Mouse (Mus musculus) stomach, embryonic 14.5 days (tissue): ENCODE data around the gene Myh8. TPM values are rescaled to one million over a fixed set of nuclear protein-coding genes. Genes with fewer than 3 reads are reported as not detected.

Source experiments
- ATAC-seq: fragments of 200-750 bp; cut with Nextera tagmentation; 2 replicates; pipeline ENCODE4 v1.8.0; 2017; ENCODE audit warnings: low read depth, moderate TSS enrichment; ENCODE audit not compliant: insufficient number of reproducible peaks, insufficient read depth, low FRiP score
- H3K27ac ChIP-seq: fragments of 300-500 bp; sonication (generic); 2 replicates; pipeline ENCODE4 v1.5.1; 2014; ENCODE audit warnings: mild to moderate bottlenecking, low read length, moderate library complexity, mixed read lengths
- H3K27me3 ChIP-seq: fragments of 300-500 bp; sonication (generic); 2 replicates; pipeline ENCODE4 v1.6.1; 2014; ENCODE audit warnings: low read length, control low read depth, mixed read lengths; ENCODE audit not compliant: control insufficient read depth, insufficient read depth
- H3K36me3 ChIP-seq: fragments of 300-500 bp; sonication (generic); 2 replicates; pipeline ENCODE4 v1.6.1; 2014; ENCODE audit warnings: mild to moderate bottlenecking, control low read depth, low read length, moderate library complexity, mixed read lengths; ENCODE audit not compliant: control insufficient read depth, insufficient read depth
- H3K4me1 ChIP-seq: fragments of 300-500 bp; sonication (generic); 2 replicates; pipeline ENCODE4 v1.6.1; 2014; ENCODE audit warnings: low read length, control low read depth, mixed read lengths; ENCODE audit not compliant: control insufficient read depth, insufficient read depth
- H3K4me2 ChIP-seq: fragments of 300-500 bp; sonication (generic); replicated peaks from 2 replicates; pipeline ENCODE4 v1.6.1; 2014; ENCODE audit warnings: low read depth, low read length, control low read depth
- H3K4me3 ChIP-seq: fragments of 300-500 bp; sonication (generic); 2 replicates; pipeline ENCODE4 v1.5.1; 2014; ENCODE audit warnings: low read depth, low read length, control low read depth
- H3K9ac ChIP-seq: fragments of 300-500 bp; sonication (generic); replicated peaks from 2 replicates; pipeline ENCODE4 v1.6.1; 2014; ENCODE audit warnings: low read depth, mild to moderate bottlenecking, control low read depth, low read length, moderate library complexity, mixed read lengths
- H3K9me3 ChIP-seq: fragments of 300-500 bp; sonication (generic); 2 replicates; pipeline ENCODE4 v1.6.1; 2016; ENCODE audit warnings: low read depth, low read length, control low read depth; ENCODE audit not compliant: control insufficient read depth
- WGBS: fragments of 180-500 bp; shearing (Covaris S2); extraction: QIAGEN DNeasy Blood & Tissue Kit; methylation state at CpG from one replicate; pipeline ENCODE4 v1.1.7; 2014; 5-methylcytosine and 5-hydroxymethylcytosine counted together
- polyA plus RNA-seq: library from polyadenylated mRNA; unstranded; fragments of >200 nt; fragmentation: Nextera tagmentation; extraction: Ambion mirVana; gene quantifications from 2 replicates; pipeline ENCODE4 v1.2.1, GENCODE M21; 2014

The Myh8 gene
- polyA plus RNA-seq, 1 experiment from 2014 or later, result 0.38 TPM

- ATAC-seq, result no peak
- WGBS, result 85% methylated on average over 4 of the region's 4 CpGs
Observed at GRCm38 (mm10) chr11:67253691-67254090, 23.2 kb upstream of the Myh8 start.

GRCm38 (mm10) chr11:67257048-67257447 lies 19.9 kb upstream of the Myh8 start:
- H3K4me1 ChIP-seq, result no peaks in the 10 kb centered on the region
- H3K9ac ChIP-seq, result no peak overlapping the region
- no peak for ATAC-seq
- H3K4me3 ChIP-seq, result no peak overlapping the region
- H3K9me3 ChIP-seq, result no peaks in the 10 kb centered on the region
- WGBS, result 83% methylated on average over 7 of the region's 7 CpGs
- no peaks in the 10 kb centered on the region for H3K27me3 ChIP-seq
- H3K36me3 ChIP-seq, result no peaks in the 10 kb centered on the region
- no peak overlapping the region for H3K27ac ChIP-seq
- H3K4me2 ChIP-seq, result no peak overlapping the region

More at GRCm38 (mm10) chr11:67253691-67254090, 23.2 kb upstream of the Myh8 start:
- no peaks in the 10 kb centered on the region for H3K9me3 ChIP-seq
- H3K36me3 ChIP-seq, result no peaks in the 10 kb centered on the region
- H3K4me2 ChIP-seq, result no peak overlapping the region
- H3K27me3 ChIP-seq, result no peaks in the 10 kb centered on the region
- H3K27ac ChIP-seq, result no peak overlapping the region
- H3K4me1 ChIP-seq, result no peaks in the 10 kb centered on the region
- H3K9ac ChIP-seq, result no peak overlapping the region
- H3K4me3 ChIP-seq, result no peak overlapping the region

GRCm38 (mm10) chr11:67260956-67261355 lies 16.0 kb upstream of the Myh8 start:
- H3K4me2 ChIP-seq, result no peak overlapping the region
- no peaks in the 10 kb centered on the region for H3K9me3 ChIP-seq
- H3K4me1 ChIP-seq, result no peaks in the 10 kb centered on the region
- H3K27ac ChIP-seq, result no peak overlapping the region
- whole genome bisulfite sequencing, result 85% methylated on average over 6 of the region's 6 CpGs
- H3K36me3 ChIP-seq, result no peaks in the 10 kb centered on the region
- H3K4me3 ChIP-seq, result no peak overlapping the region
- no peak for ATAC-seq
- no peak overlapping the region for H3K9ac ChIP-seq
- H3K27me3 ChIP-seq, result no peaks in the 10 kb centered on the region

DNA sequence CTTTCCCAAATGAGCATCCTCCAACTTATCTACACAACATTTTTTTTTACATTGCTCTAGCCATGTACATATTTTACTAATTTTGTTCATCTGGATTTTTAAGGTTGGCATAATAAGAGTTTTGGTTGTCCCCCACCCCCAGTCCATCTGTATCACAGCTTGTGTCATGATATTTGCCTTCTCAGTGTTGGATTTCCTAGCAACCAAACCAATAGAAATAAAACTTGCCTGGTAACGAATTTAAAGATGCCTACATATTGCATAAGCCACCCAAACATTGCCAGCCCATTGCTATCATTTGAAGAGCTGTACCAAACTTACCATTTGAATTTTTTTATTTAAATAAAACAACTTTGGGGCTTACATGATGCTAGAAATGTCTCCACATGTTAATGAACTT lies 16.5 kb downstream of the Myh8 start:
- Histone ChIP-seq H3K9ac (no peak overlapping the region), H3K27me3 (no peaks in the 10 kb centered on the region), H3K4me3 (no peak overlapping the region), H3K36me3 (no peaks in the 10 kb centered on the region), H3K9me3 (peaks cover 10% of the 10 kb centered on the region; the same call in 1 of the 2 replicates), H3K4me1 (no peaks in the 10 kb centered on the region), H3K27ac (no peak overlapping the region), H3K4me2 (no peak overlapping the region)
- ATAC-seq, result no peak
- 75% methylated on average over 1 of the region's 1 CpGs for WGBS

DNA sequence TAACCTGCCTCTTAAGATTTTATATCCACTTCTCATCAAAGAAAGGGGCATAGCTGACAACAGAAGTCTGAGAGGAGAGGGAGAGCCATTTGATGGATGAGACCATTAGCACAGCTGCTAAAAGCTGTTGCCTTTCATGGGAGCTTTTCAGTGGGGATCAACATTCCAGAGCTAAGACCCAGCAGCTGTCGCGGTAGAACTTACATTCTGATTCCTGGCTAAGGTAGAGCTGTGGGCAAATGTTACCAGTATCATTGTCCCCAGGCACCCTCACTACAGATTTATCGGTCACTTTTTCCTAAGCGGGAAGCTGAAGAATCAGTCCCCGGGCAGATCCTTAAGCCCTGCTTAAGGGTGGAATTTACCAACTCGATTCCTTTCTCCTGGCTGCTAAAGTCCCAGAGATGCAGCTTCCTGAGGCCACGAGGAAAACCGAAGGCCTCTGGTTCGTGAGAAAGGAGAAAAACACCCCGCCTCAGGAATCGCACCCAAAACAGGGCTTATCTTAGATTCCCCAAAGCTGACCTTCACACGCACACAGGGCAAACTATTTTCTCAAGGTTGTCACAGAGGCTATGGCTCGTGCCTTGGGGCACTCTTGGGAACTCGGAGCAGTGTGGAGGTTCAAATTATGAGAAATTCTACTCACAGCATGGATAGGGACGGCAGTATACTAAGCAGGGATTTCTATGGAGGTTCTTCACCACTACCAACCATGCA lies 37.0 kb downstream of the Myh8 start:
- H3K27ac ChIP-seq, result peak overlapping the region; percentile 3; the same call in 1 of the 2 replicates
- no peak overlapping the region for H3K9ac ChIP-seq
- 0 out of 2 replicates have a peak, but pooled peaks cover 5% of the 10 kb centered on the region for H3K4me1 ChIP-seq
- no peaks in the 10 kb centered on the region for H3K36me3 ChIP-seq
- H3K4me3 ChIP-seq, result no peak overlapping the region
- no peak overlapping the region for H3K4me2 ChIP-seq
- H3K9me3 ChIP-seq, result no peaks in the 10 kb centered on the region
- no peak for ATAC-seq
- 25% methylated on average over 15 of the region's 15 CpGs for WGBS
- H3K27me3 ChIP-seq, result no peaks in the 10 kb centered on the region

GRCm38 (mm10) chr11:67321358-67321757 lies 44.4 kb downstream of the Myh8 start, which contains the start of gene Myh13:
TSS of gene Myh13 (plus strand) at chr11:67321658.
- 80% methylated on average over 7 of the region's 7 CpGs for WGBS
- no peak for ATAC-seq
- H3K27me3 ChIP-seq, result no peaks in the 10 kb centered on the region
- no peaks in the 10 kb centered on the region for H3K36me3 ChIP-seq
- no peaks in the 10 kb centered on the region for H3K4me1 ChIP-seq
- H3K4me3 ChIP-seq, result no peak within 1 kb of the TSS
- H3K9me3 ChIP-seq, result no peaks in the 10 kb centered on the region
- H3K9ac ChIP-seq, result no peak within 1 kb of the TSS
- no peak within 1 kb of the TSS for H3K4me2 ChIP-seq
- H3K27ac ChIP-seq, result no peak within 1 kb of the TSS

DNA sequence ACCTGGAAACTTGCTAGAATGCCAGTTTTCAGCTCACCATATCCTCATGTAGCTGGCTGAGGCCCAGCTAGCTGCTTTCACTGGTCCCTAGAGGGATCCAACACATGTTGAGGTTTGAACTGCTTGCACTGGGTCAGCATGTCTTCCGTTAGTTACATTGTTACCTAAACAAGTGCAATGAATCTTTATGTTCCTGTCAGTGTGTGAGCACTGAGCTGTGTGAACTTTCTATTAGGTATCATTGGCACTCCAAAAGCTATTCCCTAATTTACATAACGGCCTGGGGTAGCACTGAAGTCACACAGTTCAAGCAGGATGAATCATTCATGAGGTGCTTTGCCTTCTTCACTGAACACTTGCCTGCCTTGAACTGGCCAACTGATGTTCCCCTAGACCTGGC lies 49.6 kb downstream of the Myh8 start:
- 70% methylated on average over 2 of the region's 2 CpGs for WGBS
- ATAC-seq, result no peak

DNA sequence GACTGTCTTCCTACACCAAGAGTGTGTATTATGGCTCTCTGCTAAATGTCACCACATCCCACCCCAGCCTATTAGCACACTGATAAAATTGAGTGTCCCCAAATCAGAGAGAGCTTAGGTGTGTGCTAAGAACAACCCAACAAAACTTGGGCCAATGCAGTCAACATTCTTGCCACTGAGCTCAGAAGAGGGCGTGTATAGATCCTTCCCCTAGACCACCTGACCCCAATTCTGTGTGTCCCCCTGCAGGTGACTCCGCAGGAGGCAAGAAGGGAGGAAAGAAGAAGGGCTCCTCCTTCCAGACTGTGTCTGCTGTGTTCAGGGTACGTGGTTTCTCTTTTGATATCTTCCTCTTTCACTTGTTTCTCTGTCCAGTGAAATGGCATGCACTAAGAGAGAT lies 67.6 kb downstream of the Myh8 start:
- Histone ChIP-seq H3K9me3 (no peaks in the 10 kb centered on the region), H3K9ac (no peak overlapping the region), H3K4me3 (no peak overlapping the region), H3K27me3 (no peaks in the 10 kb centered on the region), H3K4me1 (no peaks in the 10 kb centered on the region), H3K4me2 (no peak overlapping the region), H3K27ac (no peak overlapping the region), H3K36me3 (no peaks in the 10 kb centered on the region)
- no peak for ATAC-seq
- WGBS, result 61% methylated on average over 3 of the region's 3 CpGs

More for the DNA sequence above, 49.6 kb downstream of the Myh8 start:
- Histone ChIP-seq H3K36me3 (no peaks in the 10 kb centered on the region), H3K4me3 (no peak overlapping the region), H3K4me2 (no peak overlapping the region), H3K27me3 (no peaks in the 10 kb centered on the region), H3K9me3 (no peaks in the 10 kb centered on the region), H3K9ac (no peak overlapping the region), H3K4me1 (no peaks in the 10 kb centered on the region), H3K27ac (no peak overlapping the region)
